Mouse (Mus musculus) brain, embryonic 14.5 days (tissue): Measurements from ENCODE around the gene Exosc5. TPM values are rescaled to one million over a fixed set of nuclear protein-coding genes. Genes with fewer than 3 reads are reported as not detected.

Source experiments
- DNase-seq: peaks from one replicate; pipeline ENCODE4 v3.0.0-alpha.2; 2011; ENCODE audit warnings: low read depth
- CTCF ChIP-seq: fragments of 200-500 bp; IDR thresholded peaks from 2 replicates; pipeline ENCODE4 v1.5.1; 2012; ENCODE audit warnings: inconsistent platforms, mild to moderate bottlenecking, moderate library complexity, borderline replicate concordance; ENCODE audit not compliant: insufficient read depth, insufficient read length; ENCODE audit errors: extremely low read depth
- POLR2A ChIP-seq: fragments of 200-500 bp; IDR thresholded peaks from 2 replicates; pipeline ENCODE4 v1.6.1; 2012; ENCODE audit warnings: mild to moderate bottlenecking, inconsistent platforms, borderline replicate concordance; ENCODE audit not compliant: poor library complexity, insufficient read depth, insufficient read length, severe bottlenecking; ENCODE audit errors: extremely low read depth
- polyA plus RNA-seq: library from polyadenylated mRNA; depleted of rRNA; stranded (reverse); fragments of >200 nt; gene quantifications from 2 replicates; pipeline ENCODE4 v1.2.3, GENCODE M21; 2012

Exosc5 gene
- polyA plus RNA-seq, 1 experiment, result 35.8 TPM

GRCm38 (mm10) chr7:25644631-25645030 is 14.3 kb upstream of the Exosc5 start:
- DNase-seq, result no peak
- TF ChIP-seq CTCF (no peak), POLR2A (no peak)

GRCm38 (mm10) chr7:25645074-25645473 is 13.9 kb upstream of the Exosc5 start:
- TF ChIP-seq POLR2A, result no peak
- TF ChIP-seq CTCF, result no peak
- DNase-seq, result no peak

DNA sequence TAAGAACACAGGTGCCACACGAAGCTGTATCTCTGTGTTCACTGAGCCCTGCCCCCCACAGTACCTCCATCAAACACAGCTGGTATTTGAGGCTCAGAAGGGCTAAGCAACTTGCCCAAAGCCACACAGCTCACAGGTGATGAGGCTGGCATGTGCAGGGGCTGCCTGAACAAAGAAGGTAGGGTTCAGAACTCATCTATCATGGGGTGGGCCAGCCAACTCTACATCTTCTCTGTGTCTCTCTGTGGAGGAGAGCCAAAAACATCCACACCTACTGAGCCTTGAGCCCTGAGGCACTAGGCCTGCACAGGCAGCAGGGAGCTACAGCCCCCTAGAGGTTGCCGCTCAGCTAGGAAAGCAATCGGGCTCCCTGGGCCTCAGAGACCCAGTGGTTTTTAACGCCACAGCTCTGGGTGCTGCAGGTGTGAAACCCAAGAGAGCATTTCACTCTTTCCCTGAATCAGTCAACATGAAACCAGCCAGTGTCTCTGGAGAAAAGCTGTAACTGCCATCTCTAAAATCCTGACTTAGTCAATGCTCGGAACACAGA is 11.3 kb upstream of the Exosc5 start:
- no peak for DNase-seq
- TF ChIP-seq POLR2A (no peak), CTCF (no peak)

DNA sequence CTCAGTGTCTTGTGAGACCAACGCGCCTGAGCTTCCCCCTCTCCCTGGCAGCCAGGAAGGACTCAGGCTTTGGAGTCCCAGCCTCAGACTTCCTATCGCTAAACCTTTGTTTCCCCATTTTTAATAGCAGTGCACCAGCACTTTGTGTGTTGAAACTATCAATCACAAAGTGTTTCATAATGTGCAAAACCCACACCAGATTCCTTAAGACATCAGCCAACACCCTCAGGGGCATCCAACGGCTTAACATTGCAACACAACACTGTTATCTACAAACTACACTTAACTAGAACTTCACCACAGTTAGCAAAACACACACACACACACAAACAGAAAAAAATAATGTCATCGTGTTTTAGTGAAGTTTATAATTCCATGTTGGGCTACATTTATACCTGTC is 9.1 kb upstream of the Exosc5 start:
- no peak for DNase-seq
- TF ChIP-seq POLR2A (no peak), CTCF (no peak)

DNA sequence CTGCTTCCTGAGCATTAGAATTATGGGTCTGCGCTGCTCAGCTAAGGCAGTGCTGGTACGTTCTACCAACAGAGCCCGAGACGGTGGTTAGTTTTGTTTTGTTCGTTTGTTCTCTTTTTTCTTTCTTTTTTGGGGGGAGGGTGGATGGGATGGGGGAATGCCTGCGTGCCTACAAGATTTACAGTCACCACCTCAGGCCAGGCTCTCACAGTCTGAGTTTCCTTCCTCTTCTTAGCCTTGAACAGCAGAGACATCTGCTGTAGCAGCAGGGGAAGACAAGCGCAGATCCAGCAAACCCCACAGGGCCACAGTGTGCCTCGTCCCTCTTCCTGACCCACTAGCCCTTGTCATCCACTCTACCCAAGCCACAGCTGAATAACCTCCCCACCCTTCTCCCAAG is 7.7 kb upstream of the Exosc5 start:
- no peak for TF ChIP-seq CTCF
- no peak for TF ChIP-seq POLR2A
- no peak for DNase-seq

- TF ChIP-seq CTCF, result no peak
- no peak for TF ChIP-seq POLR2A
- no peak for DNase-seq
Observed at GRCm38 (mm10) chr7:25652244-25652759, 6.7 kb upstream of the Exosc5 start.

- TF ChIP-seq CTCF (no peak), POLR2A (no peak)
- no peak for DNase-seq
Observed at GRCm38 (mm10) chr7:25655601-25656428, 3.1 kb upstream of the Exosc5 start.

DNA sequence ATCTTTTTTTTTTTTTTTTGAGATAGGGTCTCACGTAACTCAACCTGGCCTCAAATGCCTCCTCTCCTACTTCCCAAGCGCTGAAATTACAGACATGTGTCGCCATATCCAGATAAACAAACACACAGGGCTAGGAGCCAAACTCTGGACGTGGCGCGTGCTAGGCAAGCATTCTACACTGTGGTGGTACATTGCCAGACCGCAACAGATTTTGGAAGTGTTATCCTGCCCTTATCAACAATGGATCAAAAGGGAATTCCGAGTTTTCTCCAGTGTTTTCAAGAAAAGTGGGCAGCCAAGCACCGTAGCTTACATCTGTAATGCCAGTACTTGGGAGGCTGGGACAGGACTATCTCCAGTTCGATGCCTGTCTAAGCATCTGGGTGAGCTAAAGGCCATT is 1.2 kb upstream of the Exosc5 start:
- DNase-seq, result no peak
- TF ChIP-seq POLR2A, result no peak
- no peak for TF ChIP-seq CTCF

- TF ChIP-seq CTCF, result no peak
- TF ChIP-seq POLR2A, result no peak
- no peak for DNase-seq
Observed at GRCm38 (mm10) chr7:25666381-25666780, 7.4 kb downstream of the Exosc5 start.

DNA sequence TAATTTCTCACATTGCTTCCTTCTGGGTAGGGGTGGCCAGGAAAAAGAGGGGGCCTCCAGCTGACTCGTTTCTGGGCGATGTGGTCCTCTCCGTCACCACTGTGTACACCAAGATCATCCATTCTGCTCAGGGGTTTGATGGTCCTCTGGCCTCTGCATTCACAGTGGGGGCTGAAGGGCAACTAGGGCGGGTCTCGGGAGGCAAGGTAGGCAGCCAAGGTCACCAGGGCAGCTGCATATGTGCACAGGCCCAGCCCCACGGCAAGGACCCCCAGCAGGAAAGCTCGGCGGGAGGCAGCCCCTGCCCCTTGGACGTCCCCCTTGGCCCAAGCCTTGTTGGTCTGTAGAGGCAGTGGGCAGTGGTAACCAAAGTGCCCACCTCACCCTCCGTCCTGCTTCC is 10.2 kb downstream of the Exosc5 start:
- no peak for TF ChIP-seq CTCF
- TF ChIP-seq POLR2A, result no peak
- DNase-seq, result no peak

GRCm38 (mm10) chr7:25669631-25670030 is 10.7 kb downstream of the Exosc5 start:
- no peak for DNase-seq
- no peak for TF ChIP-seq POLR2A
- no peak for TF ChIP-seq CTCF

DNA sequence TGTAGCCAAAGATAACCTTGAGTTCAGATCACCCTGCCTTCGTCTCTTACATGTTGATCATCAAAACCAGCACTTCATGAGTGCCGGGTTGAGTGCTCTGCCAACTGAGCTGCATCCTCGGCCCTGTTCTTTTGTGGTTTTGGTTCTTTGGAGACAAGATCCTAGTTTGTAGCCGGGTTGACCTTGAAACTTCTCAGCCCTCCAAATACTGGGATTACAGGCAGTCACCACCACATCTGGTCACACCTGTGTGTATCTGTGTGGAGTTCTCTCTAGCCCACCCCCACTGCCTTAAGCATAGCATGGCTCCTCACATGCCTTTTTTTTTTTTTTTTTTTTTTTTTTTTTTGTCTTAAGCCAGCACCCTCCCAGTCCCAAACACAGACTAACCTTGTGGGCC is 11.1 kb downstream of the Exosc5 start:
- no peak for DNase-seq
- TF ChIP-seq POLR2A (no peak), CTCF (no peak)
